Mouse (Mus musculus): Measurements from ENCODE around the gene Nectin1.

Gene Nectin1

GRCm38 (mm10) chr9:43761181-43761820, 17.5 kb downstream of the Nectin1 start:
- CTCF ChIA-PET, result no interaction called here

DNA sequence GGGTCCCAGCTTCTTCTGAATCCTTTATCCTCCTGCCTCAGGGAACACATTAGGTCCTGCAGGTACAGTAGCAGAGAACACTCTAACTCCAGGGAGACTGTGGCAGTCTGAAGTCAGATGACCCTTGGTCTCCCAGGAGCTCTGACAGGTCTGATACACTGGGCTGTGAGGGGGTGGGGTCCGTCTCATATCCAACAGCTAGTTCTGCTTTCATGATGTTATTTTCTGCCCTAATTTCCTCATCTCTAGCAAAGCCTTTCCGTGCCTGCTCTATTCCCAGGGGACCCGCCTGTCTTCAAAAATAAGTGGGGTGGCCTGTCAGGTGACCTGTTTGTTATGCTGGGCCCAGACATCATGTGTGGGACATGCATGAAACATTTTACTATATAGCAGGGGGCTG, 18.2 kb downstream of the Nectin1 start:
- CTCF ChIA-PET, result no interaction called here

DNA sequence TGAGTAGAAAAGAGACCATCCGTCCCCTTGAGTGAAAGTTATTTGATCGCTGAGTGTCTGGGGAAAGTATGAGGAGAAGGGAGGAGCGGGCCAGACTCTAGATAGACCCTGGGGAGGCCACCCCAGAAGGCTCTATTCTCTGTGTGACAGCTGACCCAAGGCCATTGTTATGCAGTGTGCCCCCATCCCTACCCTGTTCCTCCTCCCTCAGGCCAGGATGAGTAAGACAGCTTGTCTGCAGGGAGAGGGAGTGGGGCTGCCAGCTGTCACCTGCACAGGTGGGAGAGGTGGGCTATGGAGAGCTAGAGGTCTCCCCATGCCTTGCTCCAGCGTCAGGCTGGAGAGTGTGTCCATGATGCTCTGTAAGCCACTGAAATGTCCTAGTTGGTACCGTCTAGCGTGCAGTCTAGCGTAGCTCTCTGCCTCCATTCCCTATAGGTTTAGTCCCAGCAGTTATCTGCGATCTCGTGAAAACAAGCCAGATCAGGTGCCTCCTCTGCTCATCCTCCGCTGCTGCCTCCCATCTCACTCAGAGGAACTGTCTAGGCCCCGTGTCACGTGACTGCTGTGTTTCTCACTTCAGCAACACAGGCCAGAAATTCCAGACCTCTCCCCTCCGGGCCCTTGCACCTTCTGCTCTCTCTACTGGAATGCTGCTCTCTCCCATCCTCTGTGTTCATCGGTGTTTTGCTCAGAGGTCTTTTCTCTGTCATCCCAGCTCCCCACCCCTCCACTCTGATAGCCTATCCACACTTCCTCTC, 21.8 kb downstream of the Nectin1 start:
- CTCF ChIA-PET, result no interaction called here

DNA sequence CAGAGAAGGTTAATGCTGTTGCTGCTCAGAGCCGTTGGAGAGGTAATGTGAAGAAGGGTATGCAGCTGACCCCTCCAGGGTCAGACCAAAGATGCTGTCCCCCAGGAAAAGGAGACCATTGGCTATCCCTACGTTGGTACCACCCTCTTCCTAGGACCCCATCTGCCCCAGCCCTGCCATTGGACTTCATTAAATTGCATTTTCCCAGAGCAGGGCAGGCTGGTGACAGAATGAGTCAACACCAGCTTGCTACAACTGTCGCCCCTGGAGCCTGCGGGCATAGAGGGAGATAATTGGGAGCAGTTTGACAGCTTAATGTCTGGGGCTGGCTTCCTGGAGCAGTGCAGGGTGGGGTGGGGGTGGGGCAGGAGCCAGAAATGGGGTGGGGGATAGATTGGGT, 25.0 kb downstream of the Nectin1 start:
- CTCF ChIA-PET, result no interaction called here

DNA sequence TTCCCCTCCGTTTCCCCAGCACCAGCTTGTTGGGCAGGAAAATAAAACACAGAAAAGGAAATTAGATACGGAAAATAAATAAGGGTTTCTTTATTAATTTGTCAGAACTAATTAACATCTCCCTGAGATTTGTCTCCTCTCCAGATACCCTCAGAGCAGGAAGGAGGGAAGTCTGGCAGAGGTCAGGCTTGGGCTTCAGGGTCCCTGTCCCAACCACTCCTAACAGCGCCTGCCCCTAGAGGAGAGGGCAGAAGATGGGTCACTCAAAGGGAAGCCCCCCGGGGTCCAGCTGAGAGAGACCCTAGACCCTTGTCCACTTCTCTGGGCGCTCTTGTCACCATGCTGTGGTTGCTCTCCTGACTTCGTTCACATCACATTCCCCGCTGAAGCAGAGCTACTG, 25.4 kb downstream of the Nectin1 start:
- CTCF ChIA-PET, result no interaction called here

GRCm38 (mm10) chr9:43769940-43770339, 26.2 kb downstream of the Nectin1 start:
- CTCF ChIA-PET, result no interaction called here

DNA sequence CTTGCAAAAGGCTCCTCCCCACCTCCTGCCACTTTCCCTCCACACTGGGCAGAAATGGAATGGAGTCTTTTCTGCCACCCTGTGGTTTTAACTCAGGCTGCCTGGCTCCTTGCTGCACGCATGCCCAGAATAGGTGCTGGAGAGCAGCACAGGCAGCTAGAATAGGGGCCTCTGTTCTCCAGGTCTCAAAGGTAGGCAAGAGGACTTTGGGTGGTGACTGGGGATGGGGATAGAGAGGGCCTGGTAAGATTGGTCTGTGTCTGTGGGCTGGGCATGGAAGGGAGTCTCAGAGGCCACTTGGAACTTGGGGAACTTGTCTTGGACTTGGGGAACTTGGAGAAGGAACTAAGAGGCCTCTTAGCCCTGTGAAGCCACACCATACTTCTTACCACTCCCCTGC, 27.3 kb downstream of the Nectin1 start:
- CTCF ChIA-PET, result no interaction called here

- CTCF ChIA-PET, result no interaction called here
These were observed 28.7 kb downstream of the Nectin1 start for GRCm38 (mm10) chr9:43772460-43772859.

- CTCF ChIA-PET, result no interaction called here
These were observed 29.7 kb downstream of the Nectin1 start for GRCm38 (mm10) chr9:43773521-43773920.

- CTCF ChIA-PET, result no interaction called here
These were observed 30.6 kb downstream of the Nectin1 start for GRCm38 (mm10) chr9:43774427-43774826.

DNA sequence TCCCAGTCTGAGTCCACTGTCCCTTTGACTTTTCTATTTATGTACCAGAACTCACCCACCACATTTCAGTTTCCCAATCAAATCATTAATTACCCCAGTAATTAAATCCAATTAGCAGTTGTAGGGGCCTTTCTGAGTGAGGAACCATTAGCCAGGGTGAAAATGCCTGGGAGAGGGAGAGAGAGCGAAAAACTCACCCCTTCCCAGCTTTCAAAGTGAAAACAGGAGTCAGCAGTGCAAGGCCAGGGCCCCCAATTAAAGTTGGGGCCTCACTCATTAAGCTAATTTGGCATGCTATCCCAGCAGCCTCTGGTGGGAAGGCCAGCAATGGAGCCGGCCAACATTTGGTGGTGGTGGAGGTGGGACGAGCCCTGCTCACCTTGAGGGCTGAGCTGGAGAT, 32.4 kb downstream of the Nectin1 start:
- CTCF ChIA-PET, result no interaction called here

DNA sequence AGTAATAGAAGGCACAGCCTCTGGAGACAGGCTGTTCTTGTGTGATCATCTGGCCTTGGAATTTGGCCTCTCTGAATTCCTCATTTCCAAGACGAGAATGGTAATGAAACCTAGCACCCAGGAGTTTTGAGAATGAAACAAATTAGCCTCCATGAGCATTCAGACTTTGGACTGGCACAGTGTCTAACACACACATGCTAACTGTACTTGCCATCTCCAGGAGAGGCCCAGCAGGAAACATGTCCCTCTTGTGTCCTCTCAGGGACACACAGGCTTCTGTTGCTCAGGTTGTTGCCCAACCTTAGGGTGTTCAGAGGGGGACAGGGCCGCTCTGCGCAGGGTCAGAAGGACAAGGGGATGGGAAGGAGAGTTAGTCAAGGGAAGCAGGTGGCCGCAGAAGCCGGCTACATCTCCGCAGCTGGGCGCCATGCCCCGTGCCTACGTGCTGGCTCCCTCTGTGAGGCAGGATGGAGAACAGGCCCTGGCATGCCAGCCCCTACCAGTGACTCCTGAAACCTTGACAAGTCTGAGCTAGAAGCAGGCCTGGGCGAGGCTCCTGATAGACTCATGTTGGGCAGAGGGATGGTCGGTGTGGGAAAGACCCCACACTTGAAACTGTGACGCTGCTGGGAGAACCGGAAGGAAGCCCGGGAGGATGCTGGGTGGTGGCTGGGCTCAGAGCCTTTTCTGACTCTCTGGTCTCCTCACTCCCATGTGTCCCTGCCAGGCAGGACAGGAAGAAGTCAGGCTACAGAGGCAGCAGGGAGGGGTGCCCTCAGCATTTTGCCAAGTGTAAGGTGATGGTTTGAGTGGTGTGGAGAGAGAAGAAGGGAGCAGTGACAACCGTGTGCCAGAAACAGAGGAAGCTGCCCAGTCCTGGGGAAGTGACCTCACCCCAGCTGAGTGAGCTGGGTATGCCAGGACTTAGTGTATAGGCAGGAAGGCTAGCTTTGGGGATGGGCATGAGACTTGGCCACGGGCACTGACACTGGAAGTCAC, 33.9 kb downstream of the Nectin1 start:
- CTCF ChIA-PET, result interaction anchor here (0.6 kb wide), 1 partner anchor 10 kb away, joined by 3 read pairs; no protein-coding TSS in a partner anchor

GRCm38 (mm10) chr9:43780883-43781282, 37.1 kb downstream of the Nectin1 start:
- CTCF ChIA-PET, result no interaction called here

DNA sequence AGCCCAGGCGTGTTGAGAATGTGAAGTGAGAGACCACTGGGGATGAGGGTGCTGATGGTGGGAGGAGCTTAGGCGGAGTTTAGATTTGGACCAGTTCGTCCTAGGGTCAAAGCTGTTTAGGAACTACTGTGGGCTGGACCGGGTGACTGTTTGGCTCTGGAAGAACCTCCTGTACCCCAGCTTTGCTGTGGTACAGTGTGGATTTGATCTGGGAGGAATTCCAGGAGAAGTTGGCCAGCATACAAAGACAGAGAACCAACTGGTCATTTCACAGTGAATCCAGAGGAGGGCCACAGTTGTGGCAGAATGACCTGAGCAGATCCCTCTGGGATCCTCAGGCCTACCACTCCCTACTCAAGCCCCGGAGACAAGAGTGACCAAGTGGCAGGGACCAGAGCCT, 38.6 kb downstream of the Nectin1 start:
- CTCF ChIA-PET, result no interaction called here

- CTCF ChIA-PET, result no interaction called here
These were observed 40.2 kb downstream of the Nectin1 start for GRCm38 (mm10) chr9:43783959-43784358.

- CTCF ChIA-PET, result no interaction called here
These were observed 41.1 kb downstream of the Nectin1 start for GRCm38 (mm10) chr9:43784841-43785240.

GRCm38 (mm10) chr9:43787591-43787990, 43.8 kb downstream of the Nectin1 start:
- CTCF ChIA-PET, result no interaction called here

DNA sequence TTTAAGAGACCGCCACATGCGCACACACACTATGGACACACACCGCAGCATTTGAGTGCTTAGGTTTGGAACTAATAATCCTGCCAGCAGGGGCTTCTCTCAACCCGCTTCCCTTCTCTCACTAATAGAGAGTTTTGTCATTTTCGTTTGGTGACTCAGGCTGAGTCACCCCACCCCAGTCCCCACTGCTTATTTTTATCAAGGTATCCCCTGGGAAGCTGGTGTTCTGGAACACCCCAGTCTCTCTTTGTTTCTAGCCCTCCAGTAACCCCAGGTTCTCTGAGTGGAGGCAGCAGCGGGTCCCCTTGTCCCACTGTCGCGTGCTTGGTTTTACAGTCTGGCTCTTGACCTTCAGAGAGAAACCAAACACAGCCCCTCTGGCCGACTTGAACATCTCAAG, 48.9 kb downstream of the Nectin1 start:
- CTCF ChIA-PET, result no interaction called here

DNA sequence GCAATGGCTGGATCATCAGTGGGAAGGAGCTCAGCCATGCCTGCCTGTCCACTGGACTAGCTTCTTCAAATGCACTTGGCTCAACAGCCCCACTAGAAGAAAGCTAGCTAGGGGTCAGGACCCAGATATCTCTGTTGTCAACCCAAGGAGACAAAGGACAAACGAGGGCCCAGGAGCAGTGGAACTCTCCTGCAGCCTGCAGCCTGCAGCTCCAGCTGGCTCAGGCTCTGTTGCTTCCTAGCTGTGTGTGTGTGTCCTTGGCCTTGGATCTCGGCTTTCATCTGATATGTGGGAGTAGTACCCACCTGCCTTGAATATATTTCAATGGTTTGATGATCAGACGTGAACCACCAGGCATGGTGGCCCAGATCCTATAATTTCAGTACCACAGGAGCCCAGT, 49.6 kb downstream of the Nectin1 start:
- CTCF ChIA-PET, result no interaction called here

DNA sequence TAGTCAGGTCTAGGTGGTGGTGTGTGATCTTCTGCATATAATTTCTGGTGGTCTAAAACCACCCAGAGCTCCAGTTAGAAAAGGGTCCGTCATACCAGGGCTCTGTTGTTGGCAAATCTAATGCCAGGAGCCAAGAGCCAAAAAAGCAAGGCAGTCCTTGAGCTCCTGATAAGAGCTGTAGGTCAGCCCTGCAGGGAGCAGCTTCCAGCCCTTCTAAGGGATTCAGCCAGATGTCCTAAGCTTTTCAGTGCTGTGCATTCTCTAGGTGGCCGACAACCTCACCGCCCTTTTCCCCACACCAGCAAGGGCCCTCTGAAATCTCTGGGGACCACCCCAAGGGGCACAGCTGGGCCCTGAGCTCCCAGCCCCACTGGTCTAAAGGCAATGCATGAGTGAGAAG, 52.2 kb downstream of the Nectin1 start:
- CTCF ChIA-PET, result no interaction called here

DNA sequence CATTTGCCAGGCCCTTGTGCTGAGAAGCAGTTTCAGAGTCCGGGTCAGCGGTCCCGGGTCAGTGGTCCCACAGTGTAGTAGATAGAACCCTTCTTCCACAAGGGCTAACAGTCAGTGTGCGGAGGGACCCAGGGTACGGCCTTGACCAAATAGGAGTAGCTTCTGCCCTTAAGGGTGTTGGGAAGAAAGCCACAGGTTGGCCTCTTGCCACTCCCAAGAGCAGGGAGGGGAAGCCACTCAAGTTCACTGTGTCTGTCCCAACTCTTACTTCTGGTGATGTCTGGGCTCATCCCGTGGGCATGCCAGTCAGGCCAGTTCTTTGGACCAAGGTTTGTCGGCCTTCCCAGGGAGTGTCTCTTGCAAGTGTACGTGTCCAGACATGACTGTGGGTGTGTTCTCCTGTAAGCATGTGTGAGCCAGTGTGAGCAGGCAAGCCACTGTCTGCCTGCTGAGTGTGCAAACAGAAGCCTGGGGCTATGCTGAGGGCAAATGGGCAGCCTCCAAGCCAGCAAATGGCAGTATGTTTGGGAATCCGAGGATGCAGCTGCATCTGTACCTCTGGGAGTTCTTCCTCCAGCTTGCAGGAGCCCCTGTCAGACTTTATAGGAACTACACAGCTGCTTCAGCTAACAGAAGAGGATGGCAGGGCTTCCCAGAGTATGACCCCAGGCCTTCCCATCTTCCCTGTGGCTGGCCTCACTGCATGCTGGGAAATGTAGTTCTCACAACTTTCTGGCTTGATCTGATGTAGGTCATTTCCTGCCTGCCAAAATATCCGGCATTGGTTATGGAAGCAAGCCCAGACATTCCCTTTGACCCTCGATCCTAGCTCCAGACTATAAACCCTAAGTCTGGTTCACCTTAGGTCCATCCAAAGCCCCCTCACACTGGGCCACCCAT, 53.3 kb downstream of the Nectin1 start:
- CTCF ChIA-PET, result no interaction called here

GRCm38 (mm10) chr9:43797746-43798145, 54.0 kb downstream of the Nectin1 start:
- CTCF ChIA-PET, result no interaction called here
